Mouse (Mus musculus): Measurements from ENCODE around the gene Mtss1l.
A peak's percentile ranks its signal among the peaks of the same experiment; 100 is the strongest.

Gene Mtss1l

GRCm38 (mm10) chr8:110738591-110739195 is 17.4 kb downstream of the Mtss1l start:
- DNase-seq (ENCODE audit: inconsistent ontology term): no peak

- no peak for DNase-seq (ENCODE audit: inconsistent ontology term)
Observed at GRCm38 (mm10) chr8:110740629-110741175, 19.4 kb downstream of the Mtss1l start.

GRCm38 (mm10) chr8:110741816-110742451 is 20.7 kb downstream of the Mtss1l start:
- no peak for DNase-seq (ENCODE audit: inconsistent ontology term)

- no peak for DNase-seq (ENCODE audit: inconsistent ontology term)
Observed at GRCm38 (mm10) chr8:110742452-110742818, 21.2 kb downstream of the Mtss1l start.

GRCm38 (mm10) chr8:110745162-110745561 is 23.9 kb downstream of the Mtss1l start:
- DNase-seq (ENCODE audit: inconsistent ontology term): no peak

- no peak for DNase-seq (ENCODE audit: inconsistent ontology term)
Observed at GRCm38 (mm10) chr8:110746661-110747060, 25.4 kb downstream of the Mtss1l start.

GRCm38 (mm10) chr8:110749500-110750170 is 28.4 kb downstream of the Mtss1l start:
- peak; percentile 57 for DNase-seq (ENCODE audit: inconsistent ontology term)

- DNase-seq (ENCODE audit: inconsistent ontology term): no peak
Observed at GRCm38 (mm10) chr8:110750269-110750668, 29.0 kb downstream of the Mtss1l start.

- no peak for DNase-seq (ENCODE audit: inconsistent ontology term)
Observed at GRCm38 (mm10) chr8:110751490-110751889, 30.2 kb downstream of the Mtss1l start.

GRCm38 (mm10) chr8:110754713-110755112 is 33.4 kb downstream of the Mtss1l start:
- peak; percentile 15 for DNase-seq (ENCODE audit: inconsistent ontology term)

- DNase-seq (ENCODE audit: inconsistent ontology term): peak; percentile 10
Observed at GRCm38 (mm10) chr8:110755511-110756170, 34.4 kb downstream of the Mtss1l start.

GRCm38 (mm10) chr8:110756196-110756595 is 34.9 kb downstream of the Mtss1l start:
- no peak for DNase-seq (ENCODE audit: inconsistent ontology term)

- no peak for DNase-seq (ENCODE audit: inconsistent ontology term)
Observed at GRCm38 (mm10) chr8:110760280-110760940, 39.1 kb downstream of the Mtss1l start.

- DNase-seq (ENCODE audit: inconsistent ontology term): peak; percentile 65
Observed at GRCm38 (mm10) chr8:110761185-110761584, 39.9 kb downstream of the Mtss1l start.

- DNase-seq (ENCODE audit: inconsistent ontology term): peak; percentile 17
Observed at GRCm38 (mm10) chr8:110761988-110762387, 40.7 kb downstream of the Mtss1l start.

GRCm38 (mm10) chr8:110764671-110765070 is 43.4 kb downstream of the Mtss1l start:
- no peak for DNase-seq (ENCODE audit: inconsistent ontology term)

GRCm38 (mm10) chr8:110767261-110767660 is 46.0 kb downstream of the Mtss1l start:
- no peak for DNase-seq (ENCODE audit: inconsistent ontology term)

GRCm38 (mm10) chr8:110772452-110772851 is 51.2 kb downstream of the Mtss1l start:
- DNase-seq (ENCODE audit: inconsistent ontology term): no peak

- peak; percentile 70 for DNase-seq (ENCODE audit: inconsistent ontology term)
Observed at GRCm38 (mm10) chr8:110774047-110774446, 52.8 kb downstream of the Mtss1l start.

- no peak for DNase-seq (ENCODE audit: inconsistent ontology term)
Observed at GRCm38 (mm10) chr8:110774725-110775124, 53.4 kb downstream of the Mtss1l start.

GRCm38 (mm10) chr8:110775316-110775715 is 54.0 kb downstream of the Mtss1l start:
- DNase-seq (ENCODE audit: inconsistent ontology term): no peak

GRCm38 (mm10) chr8:110775721-110776120 is 54.4 kb downstream of the Mtss1l start:
- DNase-seq (ENCODE audit: inconsistent ontology term): no peak
